Mouse (Mus musculus) lung, adult 2 months (tissue): Measurements from ENCODE around the gene Ier2.

Experiments used
- CTCF ChIP-seq: fragments of 200-500 bp; IDR thresholded peaks from 2 replicates; pipeline ENCODE4 v1.5.1; 2011; ENCODE audit warnings: mild to moderate bottlenecking, low read length, control low read depth; ENCODE audit not compliant: insufficient read depth
- POLR2A ChIP-seq: fragments of 200-500 bp; IDR thresholded peaks from 2 replicates; pipeline ENCODE4 v1.6.1; 2011; ENCODE audit warnings: low read depth, mild to moderate bottlenecking, control low read depth, low read length, borderline replicate concordance; ENCODE audit errors: extremely low read depth

- TF ChIP-seq POLR2A (no peak), CTCF (no peak)
These were observed 47.3 kb upstream of the Ier2 start for GRCm38 (mm10) chr8:84709931-84710330.
